Mouse (Mus musculus) 3T3-L1 (cell line): Measurements from ENCODE around the gene Tmem38a.

ENCODE experiments used
- DNase-seq: peaks from one replicate; pipeline ENCODE4 v3.0.0-alpha.2; 2015; ENCODE audit warnings: low read depth, low spot score

The Tmem38a gene

GRCm38 (mm10) chr8:72584390-72584789 lies 12.5 kb downstream of the Tmem38a start:
- DNase-seq = no peak

GRCm38 (mm10) chr8:72587806-72588205 lies 16.0 kb downstream of the Tmem38a start:
- no peak for DNase-seq

- no peak for DNase-seq
These were observed 17.0 kb downstream of the Tmem38a start for GRCm38 (mm10) chr8:72588865-72589264.

- DNase-seq = no peak
These were observed 17.4 kb downstream of the Tmem38a start for GRCm38 (mm10) chr8:72589286-72589685.

- DNase-seq = peak; percentile 85
These were observed 18.3 kb downstream of the Tmem38a start for GRCm38 (mm10) chr8:72590198-72590597.
